In the genomic region with DNA sequence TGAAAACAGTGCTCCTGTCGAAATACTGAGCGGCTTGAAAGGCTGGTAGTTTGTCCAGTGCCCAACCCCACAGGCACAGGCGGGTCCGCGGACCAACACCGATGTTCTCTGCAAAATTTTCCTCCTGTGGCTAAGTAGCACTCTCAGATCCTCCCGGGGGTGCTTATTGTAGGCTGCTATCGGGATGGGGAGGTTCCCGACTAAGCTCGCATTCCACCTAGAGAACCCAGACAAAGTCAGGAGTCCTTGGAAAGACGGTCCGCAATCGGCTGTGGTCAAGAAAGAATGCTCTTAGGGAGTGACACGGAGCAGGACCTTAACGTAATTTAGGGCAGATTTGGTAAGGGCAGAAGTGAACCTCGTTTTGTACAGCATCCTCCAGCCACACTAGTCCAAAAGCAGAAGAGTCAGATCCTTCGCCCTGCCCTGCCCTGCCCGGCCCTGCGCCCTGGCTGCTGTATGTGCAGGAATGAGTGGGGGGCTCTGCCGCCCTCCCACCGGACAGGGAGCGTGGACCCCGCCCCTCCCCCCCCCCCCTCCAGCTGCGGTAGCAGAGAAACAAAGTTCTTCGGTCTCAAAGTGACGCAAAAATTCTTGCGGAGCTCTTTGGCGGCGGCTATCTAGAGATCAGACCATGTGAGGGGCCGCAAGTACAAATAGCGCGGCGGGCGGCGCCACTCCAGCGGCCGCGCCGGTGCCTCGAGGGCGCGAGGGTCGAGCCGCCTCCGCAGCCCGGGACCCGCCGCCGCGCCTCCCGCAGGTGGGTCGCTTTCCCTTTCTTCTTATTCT, we compare ENCODE assay signal across 8 mouse cellular contexts. TPM values are rescaled to one million over a fixed set of nuclear protein-coding genes. Genes with fewer than 3 reads are reported as not detected.
DNase-seq lines count a peak whose midpoint lies in the region; ATAC-seq and TF ChIP-seq lines count a peak whose summit lies in the region.

TSS of gene Slc6a4 (plus strand) at position 688 of the 789 bp plus-strand sequence.

- peak in 1 of 2 experiments; percentile 18 for DNase-seq in cerebellum, adult 2 months
- DNase-seq in cerebellum, postnatal 4 days (ENCODE audit: low spot score in 2 of 2): no peak
- DNase-seq in ES-CJ7 (ENCODE audit: low read depth, low spot score): peak; percentile 25
- peak; percentile 49 for DNase-seq in induced T-regulatory cell, adult 2 months (ENCODE audit: low read depth)
- peak; percentile 60 for DNase-seq in midbrain, embryonic 10.5 days (ENCODE audit: low spot score)
- DNase-seq in ovary, postnatal 10 days (ENCODE audit: low spot score): no peak

- peak within 1 kb of the TSS; percentile 91 for H3K4me2 ChIP-seq in embryonic facial prominence, embryonic 13.5 days

- TF ChIP-seq POLR2A in cerebellum, adult 2 months (IDR thresholded peaks at IDR 0.05; ENCODE audit: borderline replicate concordance, insufficient read depth, low read length): no peak

- no peak for ATAC-seq in embryonic facial prominence, embryonic 13.5 days (ENCODE audit: insufficient number of reproducible peaks, insufficient read depth, low FRiP score, low TSS enrichment, low read depth)
- no peak for ATAC-seq in inflammation-experienced regulatory T-cells, adult 6 months

- H3K9me3 ChIP-seq in embryonic facial prominence, embryonic 13.5 days: no peaks in the 10 kb centered on the region
- no peaks in the 10 kb centered on the region for H3K9me3 ChIP-seq in midbrain, embryonic 10.5 days (replicated peaks)

- peak within 1 kb of the TSS; percentile 60 for H3K4me3 ChIP-seq in cerebellum, adult 2 months (replicated peaks; ENCODE audit: insufficient read depth, low read depth, low read length)
- peak within 1 kb of the TSS; percentile 49 for H3K4me3 ChIP-seq in embryonic facial prominence, embryonic 13.5 days
- H3K4me3 ChIP-seq in midbrain, embryonic 10.5 days: peak within 1 kb of the TSS; percentile 58

- no peak within 1 kb of the TSS for H3K27ac ChIP-seq in cerebellum, adult 2 months (ENCODE audit: insufficient read depth, low read length)
- no peak within 1 kb of the TSS for H3K27ac ChIP-seq in embryonic facial prominence, embryonic 13.5 days
- peak within 1 kb of the TSS; percentile 6; the same call in 1 of the 2 replicates for H3K27ac ChIP-seq in midbrain, embryonic 10.5 days (replicated peaks)

- TF ChIP-seq CTCF in cerebellum, adult 2 months (IDR thresholded peaks at IDR 0.05; ENCODE audit: borderline replicate concordance, insufficient read depth, low read depth, low read length): no peak

- H3K4me1 ChIP-seq in cerebellum, adult 2 months (ENCODE audit: control insufficient read depth, insufficient read depth, low read length): no peaks in the 10 kb centered on the region
- H3K4me1 ChIP-seq in embryonic facial prominence, embryonic 13.5 days: peaks cover 21% of the 10 kb centered on the region
- H3K4me1 ChIP-seq in midbrain, embryonic 10.5 days: peaks cover 40% of the 10 kb centered on the region

- no peaks in the 10 kb centered on the region for H3K36me3 ChIP-seq in embryonic facial prominence, embryonic 13.5 days
- no peaks in the 10 kb centered on the region for H3K36me3 ChIP-seq in midbrain, embryonic 10.5 days

- 1% methylated on average over 52 of the region's 52 CpGs for whole genome bisulfite sequencing in cerebellum, adult 2 months
- WGBS in embryonic facial prominence, embryonic 13.5 days: under 1% methylated on average over 52 of the region's 52 CpGs
- under 1% methylated on average over 52 of the region's 52 CpGs for WGBS in midbrain, embryonic 10.5 days

- peaks cover 7% of the 10 kb centered on the region; the same call in 1 of the 2 replicates for H3K27me3 ChIP-seq in cerebellum, adult 2 months (ENCODE audit: control insufficient read depth, insufficient read depth, low read length)
- H3K27me3 ChIP-seq in embryonic facial prominence, embryonic 13.5 days: peaks cover 63% of the 10 kb centered on the region
- peaks cover 79% of the 10 kb centered on the region for H3K27me3 ChIP-seq in midbrain, embryonic 10.5 days (ENCODE audit: low read depth, poor library complexity, severe bottlenecking)

- peak within 1 kb of the TSS; percentile 55; the same call in 1 of the 2 replicates for H3K9ac ChIP-seq in embryonic facial prominence, embryonic 13.5 days

RNA-seq across cellular contexts. Expression of gene Slc6a4, which starts in this region (rescaled TPM):
- 4.7 and 4.8 TPM in 2 replicates for polyA plus RNA-seq in cerebellum, adult 2 months (2012; rRNA removed)
- 0.89 and 0.91 TPM in 2 replicates for polyA plus RNA-seq in embryonic facial prominence, embryonic 13.5 days (2015; fragmentation: Nextera tagmentation; extraction: Ambion mirVana)
- 0.44 and 0.45 TPM in 2 replicates for polyA plus RNA-seq in midbrain, embryonic 10.5 days (2016; fragmentation: Nextera tagmentation; extraction: Ambion mirVana)
- polyA plus RNA-seq in inflammation-experienced regulatory T-cells, adult 6 months (2017; shearing (Covaris generic)): not detected

Comparison
In these comparisons a context has a peak if more than half of its experiments do, and no peak if none do; other contexts are left out.
1. Peak in DNase-seq, H3K4me3 ChIP-seq and H3K27ac ChIP-seq in midbrain, embryonic 10.5 days; RNA of the gene not detected or under 1 TPM.
2. DNase-seq: peak in ES-CJ7 (single experiment) and induced T-regulatory cell, adult 2 months (single experiment); none in cerebellum, postnatal 4 days (0 of 2) and ovary, postnatal 10 days (single experiment).
3. Peak in every context shown above with its lines, with median percentiles within 50 percentile points of each other: H3K4me3 ChIP-seq.